Mouse (Mus musculus): Measurements from ENCODE around the gene Dscaml1. TPM values are rescaled to one million over a fixed set of nuclear protein-coding genes. Genes with fewer than 3 reads are reported as not detected.

The Dscaml1 gene
- polyA plus RNA-seq, 1 experiment from 2014 or later = 1.3 TPM

- Histone ChIP-seq H3K27me3 (no peaks in the 10 kb centered on the region), H3K36me3 (peaks cover 3% of the 10 kb centered on the region; the same call in 1 of the 2 replicates)
Measured at GRCm38 (mm10) chr9:45395796-45396195, 30.6 kb upstream of the Dscaml1 start.

GRCm38 (mm10) chr9:45398336-45398735, 28.1 kb upstream of the Dscaml1 start:
- no peak overlapping the region for H3K27ac ChIP-seq (replicated peaks)
- no peaks in the 10 kb centered on the region for H3K9me3 ChIP-seq (replicated peaks)
- no peak for ATAC-seq (ENCODE audit: insufficient number of reproducible peaks, low FRiP score, low TSS enrichment, low read depth)
- no peak overlapping the region for H3K9ac ChIP-seq
- no peaks in the 10 kb centered on the region; the same call in 1 of the 2 replicates for H3K36me3 ChIP-seq
- H3K4me1 ChIP-seq = peaks cover 4% of the 10 kb centered on the region; the same call in 1 of the 2 replicates
- H3K4me3 ChIP-seq (replicated peaks) = no peak overlapping the region
- WGBS = 50% methylated on average over 1 of the region's 1 CpGs
- no peaks in the 10 kb centered on the region for H3K27me3 ChIP-seq
- H3K4me2 ChIP-seq (replicated peaks) = no peak overlapping the region

More at GRCm38 (mm10) chr9:45395796-45396195, 30.6 kb upstream of the Dscaml1 start:
- Histone ChIP-seq H3K27ac (replicated peaks) (no peak overlapping the region), H3K9me3 (replicated peaks) (no peaks in the 10 kb centered on the region), H3K4me3 (replicated peaks) (no peak overlapping the region), H3K9ac (no peak overlapping the region), H3K4me1 (no peaks in the 10 kb centered on the region), H3K4me2 (replicated peaks) (no peak overlapping the region)
- 54% methylated on average over 3 of the region's 3 CpGs for WGBS
- ATAC-seq (ENCODE audit: insufficient number of reproducible peaks, low FRiP score, low TSS enrichment, low read depth) = no peak

- no peak within 1 kb of the TSS for H3K4me2 ChIP-seq (replicated peaks)
- no peaks in the 10 kb centered on the region for H3K9me3 ChIP-seq (replicated peaks)
- H3K9ac ChIP-seq = no peak within 1 kb of the TSS
- WGBS = 73% methylated on average over 4 of the region's 4 CpGs
- no peak within 1 kb of the TSS for H3K4me3 ChIP-seq (replicated peaks)
- H3K27me3 ChIP-seq = no peaks in the 10 kb centered on the region; the same call in 1 of the 2 replicates
- H3K4me1 ChIP-seq = peaks cover 4% of the 10 kb centered on the region; the same call in 1 of the 2 replicates
- no peak for ATAC-seq (ENCODE audit: insufficient number of reproducible peaks, low FRiP score, low TSS enrichment, low read depth)
- no peaks in the 10 kb centered on the region; the same call in 1 of the 2 replicates for H3K36me3 ChIP-seq
- H3K27ac ChIP-seq (replicated peaks) = no peak within 1 kb of the TSS
Measured at GRCm38 (mm10) chr9:45399434-45399833, 27.0 kb upstream of the Dscaml1 start, which contains the start of gene Fxyd2. Fxyd2 (plus strand) TSS chr9:45399669.

GRCm38 (mm10) chr9:45401851-45402250, 24.6 kb upstream of the Dscaml1 start:
- H3K9me3 ChIP-seq (replicated peaks) = no peaks in the 10 kb centered on the region
- ATAC-seq (ENCODE audit: insufficient number of reproducible peaks, low FRiP score, low TSS enrichment, low read depth) = no peak
- WGBS = 38% methylated on average over 4 of the region's 4 CpGs

GRCm38 (mm10) chr9:45402957-45403356, 23.5 kb upstream of the Dscaml1 start:
- Histone ChIP-seq H3K36me3 (no peaks in the 10 kb centered on the region), H3K27ac (replicated peaks) (no peak overlapping the region), H3K4me1 (peaks cover 8% of the 10 kb centered on the region), H3K9ac (no peak overlapping the region), H3K9me3 (replicated peaks) (no peaks in the 10 kb centered on the region), H3K27me3 (no peaks in the 10 kb centered on the region; the same call in 1 of the 2 replicates), H3K4me3 (replicated peaks) (no peak overlapping the region), H3K4me2 (replicated peaks) (no peak overlapping the region)
- WGBS = 29% methylated on average over 2 of the region's 2 CpGs
- no peak for ATAC-seq (ENCODE audit: insufficient number of reproducible peaks, low FRiP score, low TSS enrichment, low read depth)

More at GRCm38 (mm10) chr9:45401851-45402250, 24.6 kb upstream of the Dscaml1 start:
- no peak overlapping the region for H3K27ac ChIP-seq (replicated peaks)
- H3K36me3 ChIP-seq = no peaks in the 10 kb centered on the region
- H3K9ac ChIP-seq = no peak overlapping the region
- no peak overlapping the region for H3K4me2 ChIP-seq (replicated peaks)
- no peaks in the 10 kb centered on the region; the same call in 1 of the 2 replicates for H3K27me3 ChIP-seq
- H3K4me1 ChIP-seq = peaks cover 4% of the 10 kb centered on the region; the same call in 1 of the 2 replicates
- no peak overlapping the region for H3K4me3 ChIP-seq (replicated peaks)

- no peak overlapping the region for H3K4me3 ChIP-seq (replicated peaks)
- no peaks in the 10 kb centered on the region for H3K36me3 ChIP-seq
- WGBS = 74% methylated on average over 5 of the region's 5 CpGs
- H3K27me3 ChIP-seq = no peaks in the 10 kb centered on the region; the same call in 1 of the 2 replicates
- H3K4me2 ChIP-seq (replicated peaks) = no peak overlapping the region
- no peak overlapping the region for H3K9ac ChIP-seq
- no peak overlapping the region for H3K27ac ChIP-seq (replicated peaks)
- H3K4me1 ChIP-seq = peaks cover 14% of the 10 kb centered on the region
- no peaks in the 10 kb centered on the region for H3K9me3 ChIP-seq (replicated peaks)
- ATAC-seq (ENCODE audit: insufficient number of reproducible peaks, low FRiP score, low TSS enrichment, low read depth) = no peak
Measured at GRCm38 (mm10) chr9:45405694-45406093, 20.7 kb upstream of the Dscaml1 start.

- Histone ChIP-seq H3K27me3 (no peaks in the 10 kb centered on the region; the same call in 1 of the 2 replicates), H3K9me3 (replicated peaks) (no peaks in the 10 kb centered on the region), H3K36me3 (no peaks in the 10 kb centered on the region), H3K4me1 (peaks cover 14% of the 10 kb centered on the region), H3K4me3 (replicated peaks) (no peak overlapping the region), H3K9ac (no peak overlapping the region), H3K27ac (replicated peaks) (no peak overlapping the region), H3K4me2 (replicated peaks) (no peak overlapping the region)
- 81% methylated on average over 3 of the region's 3 CpGs for WGBS
- ATAC-seq (ENCODE audit: insufficient number of reproducible peaks, low FRiP score, low TSS enrichment, low read depth) = no peak
Measured at GRCm38 (mm10) chr9:45406808-45407207, 19.6 kb upstream of the Dscaml1 start.

GRCm38 (mm10) chr9:45407706-45408675, 18.4 kb upstream of the Dscaml1 start:
- no peaks in the 10 kb centered on the region for H3K36me3 ChIP-seq
- H3K27me3 ChIP-seq = no peaks in the 10 kb centered on the region; the same call in 1 of the 2 replicates
- no peak overlapping the region; the same call in 1 of the 2 replicates for H3K27ac ChIP-seq (replicated peaks)
- peak overlapping the region; percentile 34 for H3K4me3 ChIP-seq (replicated peaks)
- H3K4me1 ChIP-seq = peaks cover 19% of the 10 kb centered on the region
- no peaks in the 10 kb centered on the region for H3K9me3 ChIP-seq (replicated peaks)
- ATAC-seq (ENCODE audit: insufficient number of reproducible peaks, low FRiP score, low TSS enrichment, low read depth) = peak; percentile 49; the same call in 1 of the 2 replicates
- 34% methylated on average over 33 of the region's 33 CpGs for WGBS
- H3K4me2 ChIP-seq (replicated peaks) = peak overlapping the region; percentile 49
- H3K9ac ChIP-seq = no peak overlapping the region

- 81% methylated on average over 5 of the region's 5 CpGs for WGBS
- peaks cover 17% of the 10 kb centered on the region for H3K4me1 ChIP-seq
- no peak for ATAC-seq (ENCODE audit: insufficient number of reproducible peaks, low FRiP score, low TSS enrichment, low read depth)
Measured at GRCm38 (mm10) chr9:45410193-45410592, 16.2 kb upstream of the Dscaml1 start.

GRCm38 (mm10) chr9:45410614-45411013, 15.8 kb upstream of the Dscaml1 start:
- no peaks in the 10 kb centered on the region for H3K9me3 ChIP-seq (replicated peaks)

More at GRCm38 (mm10) chr9:45410193-45410592, 16.2 kb upstream of the Dscaml1 start:
- no peaks in the 10 kb centered on the region; the same call in 1 of the 2 replicates for H3K27me3 ChIP-seq
- H3K9me3 ChIP-seq (replicated peaks) = no peaks in the 10 kb centered on the region
- H3K9ac ChIP-seq = no peak overlapping the region
- H3K4me3 ChIP-seq (replicated peaks) = no peak overlapping the region
- H3K27ac ChIP-seq (replicated peaks) = no peak overlapping the region
- H3K36me3 ChIP-seq = no peaks in the 10 kb centered on the region
- no peak overlapping the region for H3K4me2 ChIP-seq (replicated peaks)

GRCm38 (mm10) chr9:45411111-45411510, 15.3 kb upstream of the Dscaml1 start:
- Histone ChIP-seq H3K4me3 (replicated peaks) (no peak overlapping the region), H3K36me3 (no peaks in the 10 kb centered on the region), H3K9ac (no peak overlapping the region), H3K9me3 (replicated peaks) (no peaks in the 10 kb centered on the region), H3K27ac (replicated peaks) (no peak overlapping the region), H3K4me2 (replicated peaks) (no peak overlapping the region), H3K4me1 (peaks cover 17% of the 10 kb centered on the region), H3K27me3 (no peaks in the 10 kb centered on the region; the same call in 1 of the 2 replicates)
- ATAC-seq (ENCODE audit: insufficient number of reproducible peaks, low FRiP score, low TSS enrichment, low read depth) = no peak
- 71% methylated on average over 3 of the region's 3 CpGs for WGBS

More at GRCm38 (mm10) chr9:45410614-45411013, 15.8 kb upstream of the Dscaml1 start:
- no peak overlapping the region for H3K27ac ChIP-seq (replicated peaks)
- WGBS = 83% methylated on average over 2 of the region's 2 CpGs
- no peak overlapping the region for H3K4me2 ChIP-seq (replicated peaks)
- H3K4me3 ChIP-seq (replicated peaks) = no peak overlapping the region
- H3K4me1 ChIP-seq = peaks cover 17% of the 10 kb centered on the region
- no peaks in the 10 kb centered on the region for H3K36me3 ChIP-seq
- no peak overlapping the region for H3K9ac ChIP-seq
- no peaks in the 10 kb centered on the region; the same call in 1 of the 2 replicates for H3K27me3 ChIP-seq
- no peak for ATAC-seq (ENCODE audit: insufficient number of reproducible peaks, low FRiP score, low TSS enrichment, low read depth)
